Mouse (Mus musculus): ENCODE results near the gene Gm9045. TPM values are rescaled to one million over a fixed set of nuclear protein-coding genes. Genes with fewer than 3 reads are reported as not detected.
"Not testable (repeated sequence)": the region's sequence is repeated elsewhere in the genome, so short reads cannot be mapped to it uniquely, and the experiment has no call there.

The Gm9045 gene
- total RNA-seq (2015) (0.15 TPM in 2 replicates), total RNA-seq (2017) (0.08 TPM in 1 of 2 replicates, not detected in the other)

DNA sequence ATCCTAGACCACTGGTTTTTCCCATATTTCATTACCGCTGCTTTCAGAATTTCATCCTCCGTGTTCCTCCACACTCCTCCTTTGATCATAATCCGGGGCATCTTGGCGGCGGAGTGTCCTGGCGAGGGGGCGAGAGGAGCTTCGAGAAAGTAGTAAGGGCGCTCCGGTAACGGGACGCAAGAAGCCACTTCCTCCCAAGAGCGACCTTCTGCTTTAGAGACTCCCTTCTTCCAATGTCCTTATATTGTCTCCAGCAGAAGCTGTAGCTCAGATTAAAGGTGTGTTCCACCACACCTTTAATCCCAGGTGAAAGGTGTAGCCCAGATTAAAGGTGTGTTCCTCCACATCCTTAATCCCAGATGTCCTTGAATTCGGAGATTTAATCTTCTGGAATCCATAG lies at the start of gene Gm9045:
Gene Gm9045, minus strand, starts transcription at position 101 of the 400 bp plus-strand sequence.
- not testable (repeated sequence) for ATAC-seq (replicated peaks; ENCODE audit: poor library complexity)

DNA sequence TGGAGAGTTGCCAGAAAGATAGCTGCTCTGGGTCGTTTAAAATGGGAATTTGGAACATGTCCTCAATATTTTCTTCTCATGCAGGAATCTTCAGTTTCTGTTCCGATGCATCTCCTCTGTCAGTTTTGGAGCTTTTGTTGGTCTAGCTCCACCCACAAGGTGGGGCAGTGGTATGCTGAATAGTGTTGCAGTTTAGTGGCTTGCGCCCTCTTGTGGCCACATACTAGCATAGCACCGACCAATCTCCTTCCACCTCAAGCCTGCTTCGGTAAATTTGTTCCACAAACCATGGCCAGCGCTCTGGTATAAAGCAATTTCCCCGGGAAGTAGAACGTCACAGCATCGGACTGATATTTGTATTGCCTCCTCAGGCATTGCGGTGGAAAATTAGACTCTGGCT lies 32.8 kb upstream of the Gm9045 start:
- ATAC-seq (replicated peaks; ENCODE audit: poor library complexity): peak; percentile 100

DNA sequence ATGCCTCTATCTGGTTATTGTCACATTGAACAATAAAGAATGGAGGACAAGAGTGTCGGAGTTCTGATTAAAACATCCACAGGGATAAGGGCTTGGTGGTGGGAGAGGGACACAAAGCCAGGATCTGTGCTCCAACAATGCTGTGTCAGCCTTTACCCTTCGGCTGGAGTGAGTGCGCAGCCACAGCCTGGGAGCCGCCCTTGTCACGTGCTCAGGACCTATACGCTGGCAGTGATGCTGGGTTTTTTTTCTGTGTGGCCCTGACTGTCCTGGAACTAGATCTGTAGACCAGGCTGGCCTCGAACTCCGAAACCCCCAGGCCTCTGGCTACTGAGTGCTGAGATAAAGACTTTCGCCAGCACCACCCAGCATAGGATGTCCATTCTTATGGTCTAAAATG lies 31.9 kb upstream of the Gm9045 start:
- ATAC-seq (replicated peaks; ENCODE audit: poor library complexity): no peak

DNA sequence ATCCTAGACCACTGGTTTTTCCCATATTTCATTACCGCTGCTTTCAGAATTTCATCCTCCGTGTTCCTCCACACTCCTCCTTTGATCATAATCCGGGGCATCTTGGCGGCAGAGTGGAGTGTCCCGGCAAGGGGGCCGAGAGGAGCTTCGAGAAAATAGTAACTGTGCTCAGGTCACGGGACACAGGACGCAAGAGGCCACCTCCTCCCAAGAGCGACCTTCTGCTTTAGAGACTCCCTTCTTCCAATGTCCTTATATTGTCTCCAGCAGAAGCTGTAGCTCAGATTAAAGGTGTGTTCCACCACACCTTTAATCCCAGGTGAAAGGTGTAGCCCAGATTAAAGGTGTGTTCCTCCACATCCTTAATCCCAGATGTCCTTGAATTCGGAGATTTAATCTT lies 16.4 kb upstream of the Gm9045 start, which contains the start of gene Gm9049:
Gene Gm9049, minus strand, starts transcription at position 101 of the 400 bp plus-strand sequence.
- not testable (repeated sequence) for ATAC-seq (replicated peaks; ENCODE audit: poor library complexity)

DNA sequence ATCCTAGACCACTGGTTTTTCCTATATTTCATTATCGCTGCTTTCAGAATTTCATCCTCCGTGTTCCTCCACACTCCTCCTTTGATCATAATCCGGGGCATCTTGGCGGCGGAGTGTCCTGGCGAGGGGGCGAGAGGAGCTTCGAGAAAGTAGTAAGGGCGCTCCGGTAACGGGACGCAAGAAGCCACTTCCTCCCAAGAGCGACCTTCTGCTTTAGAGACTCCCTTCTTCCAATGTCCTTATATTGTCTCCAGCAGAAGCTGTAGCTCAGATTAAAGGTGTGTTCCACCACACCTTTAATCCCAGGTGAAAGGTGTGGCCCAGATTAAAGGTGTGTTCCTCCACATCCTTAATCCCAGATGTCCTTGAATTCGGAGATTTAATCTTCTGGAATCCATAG lies 10.9 kb upstream of the Gm9045 start, which contains the start of gene Gm9048:
Gene Gm9048, minus strand, starts transcription at position 101 of the 400 bp plus-strand sequence.
- ATAC-seq (replicated peaks; ENCODE audit: poor library complexity): not testable (repeated sequence)

DNA sequence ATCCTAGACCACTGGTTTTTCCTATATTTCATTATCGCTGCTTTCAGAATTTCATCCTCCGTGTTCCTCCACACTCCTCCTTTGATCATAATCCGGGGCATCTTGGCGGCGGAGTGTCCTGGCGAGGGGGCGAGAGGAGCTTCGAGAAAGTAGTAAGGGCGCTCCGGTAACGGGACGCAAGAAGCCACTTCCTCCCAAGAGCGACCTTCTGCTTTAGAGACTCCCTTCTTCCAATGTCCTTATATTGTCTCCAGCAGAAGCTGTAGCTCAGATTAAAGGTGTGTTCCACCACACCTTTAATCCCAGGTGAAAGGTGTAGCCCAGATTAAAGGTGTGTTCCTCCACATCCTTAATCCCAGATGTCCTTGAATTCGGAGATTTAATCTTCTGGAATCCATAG lies 5.5 kb upstream of the Gm9045 start, which contains the start of gene Gm9046:
Gene Gm9046, minus strand, starts transcription at position 101 of the 400 bp plus-strand sequence.
- ATAC-seq (replicated peaks; ENCODE audit: poor library complexity): not testable (repeated sequence)

DNA sequence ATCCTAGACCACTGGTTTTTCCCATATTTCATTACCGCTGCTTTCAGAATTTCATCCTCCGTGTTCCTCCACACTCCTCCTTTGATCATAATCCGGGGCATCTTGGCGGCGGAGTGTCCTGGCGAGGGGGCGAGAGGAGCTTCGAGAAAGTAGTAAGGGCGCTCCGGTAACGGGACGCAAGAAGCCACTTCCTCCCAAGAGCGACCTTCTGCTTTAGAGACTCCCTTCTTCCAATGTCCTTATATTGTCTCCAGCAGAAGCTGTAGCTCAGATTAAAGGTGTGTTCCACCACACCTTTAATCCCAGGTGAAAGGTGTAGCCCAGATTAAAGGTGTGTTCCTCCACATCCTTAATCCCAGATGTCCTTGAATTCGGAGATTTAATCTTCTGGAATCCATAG lies 5.3 kb downstream of the Gm9045 start, which contains the start of gene Gm9044:
Gene Gm9044, minus strand, starts transcription at position 101 of the 400 bp plus-strand sequence.
- not testable (repeated sequence) for ATAC-seq (replicated peaks; ENCODE audit: poor library complexity)

DNA sequence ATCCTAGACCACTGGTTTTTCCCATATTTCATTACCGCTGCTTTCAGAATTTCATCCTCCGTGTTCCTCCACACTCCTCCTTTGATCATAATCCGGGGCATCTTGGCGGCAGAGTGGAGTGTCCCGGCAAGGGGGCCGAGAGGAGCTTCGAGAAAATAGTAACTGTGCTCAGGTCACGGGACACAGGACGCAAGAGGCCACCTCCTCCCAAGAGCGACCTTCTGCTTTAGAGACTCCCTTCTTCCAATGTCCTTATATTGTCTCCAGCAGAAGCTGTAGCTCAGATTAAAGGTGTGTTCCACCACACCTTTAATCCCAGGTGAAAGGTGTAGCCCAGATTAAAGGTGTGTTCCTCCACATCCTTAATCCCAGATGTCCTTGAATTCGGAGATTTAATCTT lies 10.8 kb downstream of the Gm9045 start, which contains the start of gene Gm9040:
Gene Gm9040, minus strand, starts transcription at position 101 of the 400 bp plus-strand sequence.
- not testable (repeated sequence) for ATAC-seq (replicated peaks; ENCODE audit: poor library complexity)

DNA sequence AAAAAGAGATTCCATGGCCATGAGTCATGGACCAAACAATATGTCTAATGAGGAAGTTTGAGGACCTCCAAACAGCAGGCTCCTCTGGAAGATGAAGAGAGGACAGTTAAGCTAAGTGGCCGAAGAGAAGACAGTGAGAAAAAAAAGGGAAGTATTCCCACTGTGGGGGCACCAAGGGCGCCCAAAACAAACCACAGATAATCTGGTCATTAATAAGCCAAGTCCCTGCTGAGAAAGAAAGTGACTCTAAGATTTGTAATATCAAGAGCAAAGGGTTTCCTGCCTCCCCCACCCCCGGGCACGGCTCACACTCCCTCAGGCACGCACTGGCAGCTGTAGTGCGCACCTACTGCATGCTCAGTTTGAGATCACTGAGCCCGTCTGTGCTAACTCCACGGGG lies 18.6 kb downstream of the Gm9045 start:
- peak; percentile 88 for ATAC-seq (replicated peaks; ENCODE audit: poor library complexity)

DNA sequence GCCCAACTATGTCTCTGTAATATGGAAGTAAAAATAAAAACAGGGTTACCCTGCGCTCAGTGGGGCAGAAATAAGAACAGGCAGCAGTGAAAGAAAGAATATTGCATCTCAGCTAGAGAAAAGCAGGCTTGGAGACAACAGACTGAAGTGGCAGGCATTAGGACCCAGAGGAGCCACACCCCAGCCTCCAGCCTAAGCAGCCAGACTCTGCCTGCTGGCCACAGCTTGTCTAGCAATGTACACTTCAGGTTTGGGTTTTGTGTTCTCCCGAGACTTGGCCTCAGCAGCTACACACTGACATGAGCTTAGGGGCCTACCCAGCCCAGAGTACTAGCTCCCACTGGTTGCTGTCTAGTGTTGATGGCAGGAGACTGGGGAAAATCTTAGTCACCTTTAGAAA lies 35.5 kb downstream of the Gm9045 start:
- peak; percentile 80 for ATAC-seq (replicated peaks; ENCODE audit: poor library complexity)

DNA sequence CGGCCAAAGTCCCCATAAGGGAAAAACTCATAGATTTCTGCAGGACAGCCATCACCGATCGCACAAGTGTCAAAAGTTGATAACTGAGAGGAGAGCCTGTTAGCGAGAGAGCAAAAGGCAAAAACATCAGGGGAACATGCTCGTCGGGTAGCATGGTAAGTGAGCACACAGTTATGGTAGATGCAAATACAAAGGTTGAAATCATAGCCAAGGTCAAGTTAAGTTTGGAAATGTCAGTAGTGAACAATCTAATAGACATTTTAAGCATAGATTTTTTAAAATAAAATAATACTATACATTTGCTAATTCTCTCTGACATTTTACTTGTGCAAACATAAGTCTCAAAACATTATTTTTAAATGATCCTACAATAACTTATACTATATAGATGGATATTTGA lies 42.7 kb downstream of the Gm9045 start, which contains the start of gene Iltifb:
Gene Iltifb, minus strand, starts transcription at position 101 of the 400 bp plus-strand sequence.
- no peak for ATAC-seq (replicated peaks; ENCODE audit: poor library complexity)

Other genes with a start within 250 kb of the Gm9045 start
- gene Mdm1, start 196.0 kb downstream of the Gm9045 start, total RNA-seq (2015): 10.2 and 13.4 TPM in 2 replicates
- gene Mdm1, start 196.0 kb downstream of the Gm9045 start, total RNA-seq (2017): 35.6 and 35.9 TPM in 2 replicates
- not detected in 2 replicates for gene Il22, start 132.9 kb downstream of the Gm9045 start, total RNA-seq (2015)
- gene Il22, start 132.9 kb downstream of the Gm9045 start, total RNA-seq (2017): not detected in 2 replicates
- 0.05 TPM in 1 of 2 replicates, not detected in the other for gene Gm32717, start 97.1 kb downstream of the Gm9045 start, total RNA-seq (2015)
- gene Gm32717, start 97.1 kb downstream of the Gm9045 start, total RNA-seq (2017): 0.08 and 0.14 TPM in 2 replicates
- gene Gm32802, start 79.1 kb downstream of the Gm9045 start, total RNA-seq (2015): 0.05 TPM in 1 of 2 replicates, not detected in the other
- 0.08 and 0.14 TPM in 2 replicates for gene Gm32802, start 79.1 kb downstream of the Gm9045 start, total RNA-seq (2017)
- not detected in 2 replicates for gene Iltifb, start 42.8 kb downstream of the Gm9045 start, total RNA-seq (2015)
- gene Iltifb, start 42.8 kb downstream of the Gm9045 start, total RNA-seq (2017): not detected in 2 replicates
- gene Gm9040, start 10.9 kb downstream of the Gm9045 start, total RNA-seq (2015): not detected in 2 replicates
- gene Gm9040, start 10.9 kb downstream of the Gm9045 start, total RNA-seq (2017): not detected in 2 replicates
- not detected in 2 replicates for gene Gm9044, start 5.4 kb downstream of the Gm9045 start, total RNA-seq (2015)
- gene Gm9044, start 5.4 kb downstream of the Gm9045 start, total RNA-seq (2017): not detected in 2 replicates
- not detected in 2 replicates for gene Gm9046, start 5.4 kb upstream of the Gm9045 start, total RNA-seq (2015)
- gene Gm9046, start 5.4 kb upstream of the Gm9045 start, total RNA-seq (2017): not detected in 2 replicates
- gene Gm9048, start 10.8 kb upstream of the Gm9045 start, total RNA-seq (2015): not detected in 2 replicates
- gene Gm9048, start 10.8 kb upstream of the Gm9045 start, total RNA-seq (2017): not detected in 2 replicates
- 0.15 TPM in 2 replicates for gene Gm9049, start 16.3 kb upstream of the Gm9045 start, total RNA-seq (2015)
- gene Gm9049, start 16.3 kb upstream of the Gm9045 start, total RNA-seq (2017): 0.08 TPM in 1 of 2 replicates, not detected in the other
- gene Ifng, start 103.2 kb upstream of the Gm9045 start, total RNA-seq (2015): 0.54 TPM in 1 of 2 replicates, not detected in the other
- not detected in 2 replicates for gene Ifng, start 103.2 kb upstream of the Gm9045 start, total RNA-seq (2017)

Data from megakaryocyte progenitor cell, adult 5-6 weeks (primary cell).